Mouse (Mus musculus) liver, embryonic 15.5 days (tissue): ENCODE data around the gene Hils1. TPM values are rescaled to one million over a fixed set of nuclear protein-coding genes. Genes with fewer than 3 reads are reported as not detected.
A peak's percentile ranks its signal among the peaks of the same experiment; 100 is the strongest.

Source experiments
- ATAC-seq: fragments of 200-750 bp; cut with Nextera tagmentation; 2 replicates; pipeline ENCODE4 v1.8.0; 2017; ENCODE audit warnings: moderate number of reproducible peaks, mild to moderate bottlenecking, moderate library complexity; ENCODE audit not compliant: insufficient read depth
- H3K27ac ChIP-seq: fragments of 300-500 bp; sonication (generic); replicated peaks from 2 replicates; pipeline ENCODE4 v1.5.1; 2015; ENCODE audit warnings: mild to moderate bottlenecking, inconsistent platforms
- H3K27me3 ChIP-seq: fragments of 300-500 bp; sonication (generic); 2 replicates; pipeline ENCODE4 v1.6.1; 2015; ENCODE audit warnings: mild to moderate bottlenecking, inconsistent platforms
- H3K36me3 ChIP-seq: fragments of 300-500 bp; sonication (generic); replicated peaks from 2 replicates; pipeline ENCODE4 v1.6.1; 2015; ENCODE audit warnings: moderate library complexity, mild to moderate bottlenecking, inconsistent platforms
- H3K4me1 ChIP-seq: fragments of 300-500 bp; sonication (generic); replicated peaks from 2 replicates; pipeline ENCODE4 v1.6.1; 2015; ENCODE audit warnings: inconsistent platforms
- H3K4me2 ChIP-seq: fragments of 300-500 bp; sonication (generic); 2 replicates; pipeline ENCODE4 v1.6.1; 2015; ENCODE audit warnings: moderate library complexity, mild to moderate bottlenecking, inconsistent platforms
- H3K4me3 ChIP-seq: fragments of 300-500 bp; sonication (generic); replicated peaks from 2 replicates; pipeline ENCODE4 v1.5.1; 2015; ENCODE audit warnings: mild to moderate bottlenecking, inconsistent platforms
- H3K9ac ChIP-seq: fragments of 300-500 bp; sonication (generic); 2 replicates; pipeline ENCODE4 v1.6.1; 2015; ENCODE audit warnings: moderate library complexity, mild to moderate bottlenecking, inconsistent platforms
- H3K9me3 ChIP-seq: fragments of 300-500 bp; sonication (generic); replicated peaks from 2 replicates; pipeline ENCODE4 v1.6.1; 2016; ENCODE audit warnings: inconsistent platforms
- WGBS: fragments of 180-500 bp; shearing (Covaris S2); methylation state at CpG from one replicate; pipeline ENCODE4 v1.1.7; 2015; ENCODE audit warnings: mixed read lengths; ENCODE audit not compliant: insufficient replicate concordance; 5-methylcytosine and 5-hydroxymethylcytosine counted together
- polyA plus RNA-seq: library from polyadenylated mRNA; unstranded; fragments of >200 nt; fragmentation: Nextera tagmentation; extraction: Ambion mirVana; gene quantifications from 2 replicates; pipeline ENCODE4 v1.2.1, GENCODE M21; 2015

Gene Hils1
- polyA plus RNA-seq, 1 experiment from 2014 or later: not detected

DNA sequence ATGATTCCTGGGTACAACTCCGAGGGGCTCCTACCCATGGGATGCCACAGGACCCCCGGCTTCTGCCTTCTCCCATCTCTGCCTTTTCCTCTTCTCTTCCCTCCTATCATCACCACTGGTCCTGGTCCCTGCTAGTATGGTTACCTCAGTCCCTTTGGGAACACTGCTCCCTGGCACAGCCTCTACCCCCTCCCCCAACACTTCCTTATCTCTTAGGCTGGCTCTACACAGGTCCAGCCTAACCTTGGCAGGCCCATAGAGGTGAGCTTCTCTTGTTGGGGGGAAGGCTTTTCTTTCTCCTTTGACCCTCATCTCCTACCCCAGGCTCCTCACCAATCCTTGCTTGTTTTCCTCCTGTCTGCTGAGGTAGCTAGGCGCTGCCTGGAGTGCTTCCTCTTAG lies 48.1 kb downstream of the Hils1 start:
- Histone ChIP-seq H3K9ac (peak overlapping the region; percentile 25; the same call in 1 of the 2 replicates), H3K4me3 (0 out of 2 replicates have a peak overlapping the region, but pooled peaks have one; percentile 15), H3K4me2 (peak overlapping the region; percentile 54), H3K27ac (peak overlapping the region; percentile 61), H3K4me1 (peaks cover 61% of the 10 kb centered on the region), H3K27me3 (peaks cover 26% of the 10 kb centered on the region), H3K9me3 (no peaks in the 10 kb centered on the region), H3K36me3 (peaks cover 72% of the 10 kb centered on the region)
- no peak for ATAC-seq
- WGBS: 75% methylated on average over 3 of the region's 3 CpGs

Other genes with a start within 250 kb of the Hils1 start
- not detected in 2 replicates for gene Cdc34b, start 225.8 kb upstream of the Hils1 start, polyA plus RNA-seq
- gene Tmem92, start 184.9 kb upstream of the Hils1 start, polyA plus RNA-seq: not detected in 2 replicates
- gene Col1a1, start 31.4 kb upstream of the Hils1 start, polyA plus RNA-seq: 76.5 and 78.2 TPM in 2 replicates
- gene Sgca, start 8.7 kb downstream of the Hils1 start, polyA plus RNA-seq: 0.35 and 1.1 TPM in 2 replicates
- gene Ppp1r9b, start 23.4 kb downstream of the Hils1 start, polyA plus RNA-seq: 8.2 and 8.8 TPM in 2 replicates
- 33.9 and 39.2 TPM in 2 replicates for gene Samd14, start 42.3 kb downstream of the Hils1 start, polyA plus RNA-seq
- gene Pdk2, start 73.8 kb downstream of the Hils1 start, polyA plus RNA-seq: 10.2 and 10.8 TPM in 2 replicates
- gene Itga3, start 109.2 kb downstream of the Hils1 start, polyA plus RNA-seq: 2.0 and 2.6 TPM in 2 replicates
- 0.05 TPM in 1 of 2 replicates, not detected in the other for gene Dlx3, start 152.5 kb downstream of the Hils1 start, polyA plus RNA-seq
- gene Dlx4, start 178.7 kb downstream of the Hils1 start, polyA plus RNA-seq: 0.07 and 0.09 TPM in 2 replicates